Mouse (Mus musculus) forebrain, embryonic 14.5 days (tissue): ENCODE measurements at regions not wholly inside any gene's neighbourhood (a gene's known extent, or its start where the extent isn't known, plus 50 kb on each side); places are given as distances from the start of the nearest gene placed in this dataset.

Experiments
- ATAC-seq: fragments of 200-750 bp; cut with Nextera tagmentation; 2 replicates; pipeline ENCODE4 v1.8.0; 2017; ENCODE audit warnings: mild to moderate bottlenecking, moderate library complexity
- DNase-seq: peaks from one replicate; pipeline ENCODE4 v3.0.0-alpha.2; 2015; ENCODE audit warnings: low spot score
- H3K27ac ChIP-seq: fragments of 300-500 bp; sonication (generic); 2 replicates; pipeline ENCODE4 v1.5.1; 2014; ENCODE audit warnings: low read depth, mild to moderate bottlenecking, control low read depth, low read length, moderate library complexity
- H3K27me3 ChIP-seq: fragments of 300-500 bp; sonication (generic); replicated peaks from 2 replicates; pipeline ENCODE4 v1.6.1; 2014; ENCODE audit warnings: low read length, control low read depth, mixed read lengths; ENCODE audit not compliant: control insufficient read depth, insufficient read depth
- H3K36me3 ChIP-seq: fragments of 300-500 bp; sonication (generic); 2 replicates; pipeline ENCODE4 v1.6.1; 2014; ENCODE audit warnings: low read length, control low read depth; ENCODE audit not compliant: control insufficient read depth, insufficient read depth
- H3K4me1 ChIP-seq: fragments of 300-500 bp; sonication (generic); 2 replicates; pipeline ENCODE4 v1.6.1; 2014; ENCODE audit warnings: antibody characterized with exemption, low read length, control low read depth; ENCODE audit not compliant: control insufficient read depth, insufficient read depth
- H3K4me2 ChIP-seq: fragments of 300-500 bp; sonication (generic); 2 replicates; pipeline ENCODE4 v1.6.1; 2014; ENCODE audit warnings: mild to moderate bottlenecking, control low read depth, low read length
- H3K4me3 ChIP-seq: fragments of 300-500 bp; sonication (generic); 2 replicates; pipeline ENCODE4 v1.5.1; 2014; ENCODE audit warnings: low read depth, low read length, control low read depth
- H3K9ac ChIP-seq: fragments of 300-500 bp; sonication (generic); 2 replicates; pipeline ENCODE4 v1.6.1; 2014; ENCODE audit warnings: mild to moderate bottlenecking, low read length, control low read depth, moderate library complexity
- H3K9me3 ChIP-seq: fragments of 300-500 bp; sonication (generic); replicated peaks from 2 replicates; pipeline ENCODE4 v1.6.1; 2016; ENCODE audit warnings: low read length, control low read depth, mixed read lengths; ENCODE audit not compliant: control insufficient read depth
- WGBS: fragments of 180-500 bp; shearing (Covaris S2); extraction: QIAGEN DNeasy Blood & Tissue Kit; methylation state at CpG from one replicate; pipeline ENCODE4 v1.1.7; 2014; 5-methylcytosine and 5-hydroxymethylcytosine counted together

GRCm38 (mm10) chr6:19015868-19016267, 149.8 kb downstream of the Ankrd7 start:
- no peak overlapping the region for H3K4me2 ChIP-seq
- DNase-seq (peak; percentile 61), ATAC-seq (peak; percentile 66; the same call in 1 of the 2 replicates)
- no peaks in the 10 kb centered on the region for H3K27me3 ChIP-seq
- H3K9ac ChIP-seq: no peak overlapping the region
- H3K4me1 ChIP-seq: no peaks in the 10 kb centered on the region
- no peaks in the 10 kb centered on the region for H3K36me3 ChIP-seq
- WGBS: 100% methylated on average over 1 of the region's 1 CpGs
- no peaks in the 10 kb centered on the region for H3K9me3 ChIP-seq
- H3K4me3 ChIP-seq: no peak overlapping the region
- no peak overlapping the region for H3K27ac ChIP-seq

DNA sequence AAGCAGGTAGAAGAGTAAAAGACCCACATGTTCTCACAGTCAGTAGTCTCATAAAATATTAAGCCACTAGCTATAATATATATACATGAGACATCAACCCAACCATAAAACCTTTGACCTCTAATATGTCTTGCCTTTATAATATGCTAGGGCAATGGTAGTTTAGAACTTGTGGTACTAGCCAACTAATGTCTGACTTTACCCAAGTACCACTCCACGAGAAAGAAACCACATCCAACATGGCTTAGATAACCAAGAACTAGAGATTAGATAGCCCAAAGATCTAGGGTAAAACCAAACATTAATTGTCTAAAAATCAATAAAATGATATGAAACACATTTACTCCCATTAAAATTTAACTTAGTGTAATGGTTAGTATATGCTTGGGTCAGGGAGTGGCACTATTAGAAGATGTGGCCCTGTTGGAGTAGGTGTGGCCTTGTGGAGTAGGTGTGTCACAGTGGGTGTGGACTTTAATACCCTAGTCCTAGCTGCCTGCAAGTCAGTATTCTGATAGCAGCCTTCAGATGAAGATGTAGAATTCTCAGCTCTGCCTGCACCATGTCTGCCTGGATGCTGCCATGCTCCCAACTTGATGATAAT, 152.2 kb downstream of the Ankrd7 start:
- Histone ChIP-seq H3K27ac (no peak overlapping the region), H3K36me3 (no peaks in the 10 kb centered on the region), H3K4me2 (no peak overlapping the region), H3K4me3 (no peak overlapping the region), H3K4me1 (no peaks in the 10 kb centered on the region), H3K9ac (no peak overlapping the region), H3K27me3 (no peaks in the 10 kb centered on the region), H3K9me3 (no peaks in the 10 kb centered on the region)
- 83% methylated on average over 1 of the region's 1 CpGs for WGBS
- DNase-seq (no peak), ATAC-seq (no peak)

DNA sequence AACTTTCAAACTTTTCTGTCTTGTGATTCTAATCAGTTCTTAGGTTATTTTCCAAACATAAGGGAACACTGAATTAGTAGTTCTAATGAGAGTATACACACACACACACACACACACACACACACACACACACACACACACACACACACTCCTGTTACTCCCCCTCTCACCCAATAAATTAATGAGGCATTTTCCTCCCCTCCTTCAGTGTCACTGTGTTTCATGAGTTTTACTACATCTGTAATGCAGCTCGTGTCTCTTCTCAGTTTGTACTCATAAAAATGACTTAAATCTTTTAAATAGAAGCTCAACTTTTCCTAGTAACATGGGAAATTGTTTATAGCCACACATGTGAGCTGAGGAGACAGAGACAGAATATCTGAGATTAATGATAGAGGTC, 168.2 kb downstream of the Ankrd7 start:
- Histone ChIP-seq H3K9ac (no peak overlapping the region), H3K4me1 (no peaks in the 10 kb centered on the region), H3K9me3 (no peaks in the 10 kb centered on the region), H3K36me3 (no peaks in the 10 kb centered on the region), H3K4me3 (no peak overlapping the region), H3K27me3 (no peaks in the 10 kb centered on the region), H3K4me2 (no peak overlapping the region), H3K27ac (no peak overlapping the region)
- ATAC-seq (no peak), DNase-seq (no peak)
- WGBS: 64% methylated on average over 1 of the region's 1 CpGs
